Mouse (Mus musculus) liver, adult 2 months (tissue): ENCODE measurements around the gene Snx21.

Experiments used
- CTCF ChIP-seq: fragments of 200-500 bp; IDR thresholded peaks from 2 replicates; pipeline ENCODE4 v1.5.1; 2011; ENCODE audit warnings: low read depth, low read length, control low read depth
- POLR2A ChIP-seq: fragments of 200-500 bp; IDR thresholded peaks from 2 replicates; pipeline ENCODE4 v1.6.1; 2011; ENCODE audit warnings: low read length, control low read depth; ENCODE audit not compliant: insufficient read depth; ENCODE audit errors: extremely low read depth

DNA sequence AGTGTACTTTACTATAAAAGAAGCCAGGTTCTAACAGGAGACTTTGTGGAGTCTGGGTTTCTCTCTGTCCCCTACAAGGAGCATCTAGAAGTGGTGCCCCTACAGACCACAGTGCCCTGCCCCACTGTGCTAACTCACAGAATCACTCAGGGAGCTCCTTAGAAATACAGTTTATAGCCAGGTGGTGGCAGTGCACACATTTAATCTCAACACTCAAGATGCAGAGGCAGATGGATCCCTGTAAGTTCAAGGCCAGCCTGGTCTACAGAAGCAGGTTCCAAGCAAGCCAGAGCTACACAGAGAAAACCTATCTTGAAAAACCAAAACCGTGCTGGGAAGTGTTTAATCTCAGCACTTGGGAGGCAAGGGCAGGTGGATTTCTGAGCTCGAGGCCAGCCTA is 8.1 kb downstream of the Snx21 start:
- TF ChIP-seq POLR2A (no peak), CTCF (no peak)
